Mouse (Mus musculus): ENCODE measurements at regions not wholly inside any gene's neighbourhood (a gene's known extent, or its start where the extent isn't known, plus 50 kb on each side); places are given as distances from the start of the nearest gene placed in this dataset.

DNA sequence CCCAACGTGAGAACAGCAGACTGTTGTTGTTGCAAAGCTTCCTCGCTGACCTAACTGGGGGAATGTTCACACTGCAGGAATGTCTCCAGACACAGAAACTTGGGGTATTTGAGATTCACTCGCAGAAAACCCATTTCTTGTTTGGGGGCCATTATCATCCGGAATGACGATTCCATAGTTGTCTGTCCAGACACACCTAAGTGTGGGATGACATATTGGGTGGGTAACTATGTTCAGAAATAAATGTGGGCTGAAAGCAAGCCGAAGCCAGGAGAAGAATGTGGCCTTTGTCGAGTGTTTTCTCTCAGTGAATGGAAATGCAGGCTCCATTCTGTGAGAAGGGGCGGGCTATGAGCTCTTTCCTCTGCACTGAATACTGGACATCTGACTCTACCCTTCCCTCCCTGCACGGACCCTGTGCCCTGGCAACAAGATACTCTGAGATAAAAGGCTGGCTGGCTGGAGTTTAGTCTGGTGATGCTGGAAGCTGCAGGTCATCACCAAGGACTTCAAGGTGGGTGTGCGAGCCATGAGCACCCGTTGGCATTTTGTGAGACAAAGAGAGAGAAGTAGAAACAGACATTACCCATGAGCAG, 269.7 kb downstream of the Irs2 start:
- TF ChIP-seq CTCF (IDR thresholded peaks at IDR 0.05; ENCODE audit: insufficient read depth, low read depth, low read length) (no peak), POLR2A (IDR thresholded peaks at IDR 0.05; ENCODE audit: insufficient read depth, low read depth, low read length) (no peak)
